Mouse (Mus musculus) limb, embryonic 12.5 days (tissue): ENCODE measurements around the gene Zic3. TPM values are rescaled to one million over a fixed set of nuclear protein-coding genes. Genes with fewer than 3 reads are reported as not detected.
A peak's percentile ranks its signal among the peaks of the same experiment; 100 is the strongest.

Experiments
- ATAC-seq: fragments of 200-750 bp; cut with Nextera tagmentation; 2 replicates; pipeline ENCODE4 v1.8.0; 2017; ENCODE audit warnings: low read depth, moderate TSS enrichment; ENCODE audit not compliant: insufficient number of reproducible peaks, insufficient read depth, low FRiP score, low TSS enrichment
- H3K27ac ChIP-seq: fragments of 300-500 bp; sonication (generic); 2 replicates; pipeline ENCODE4 v1.5.1; 2016; ENCODE audit warnings: mild to moderate bottlenecking, moderate library complexity
- H3K27me3 ChIP-seq: fragments of 300-500 bp; sonication (generic); 2 replicates; pipeline ENCODE4 v1.6.1; 2016; ENCODE audit warnings: mild to moderate bottlenecking, moderate library complexity
- H3K36me3 ChIP-seq: fragments of 300-500 bp; sonication (generic); 2 replicates; pipeline ENCODE4 v1.6.1; 2016; ENCODE audit warnings: mild to moderate bottlenecking, moderate library complexity
- H3K4me1 ChIP-seq: fragments of 300-500 bp; sonication (generic); replicated peaks from 2 replicates; pipeline ENCODE4 v1.6.1; 2016
- H3K4me2 ChIP-seq: fragments of 300-500 bp; sonication (generic); 2 replicates; pipeline ENCODE4 v1.6.1; 2016; ENCODE audit warnings: mild to moderate bottlenecking, moderate library complexity
- H3K4me3 ChIP-seq: fragments of 300-500 bp; sonication (generic); replicated peaks from 2 replicates; pipeline ENCODE4 v1.5.1; 2016; ENCODE audit warnings: mild to moderate bottlenecking
- H3K9ac ChIP-seq: fragments of 300-500 bp; sonication (generic); replicated peaks from 2 replicates; pipeline ENCODE4 v1.6.1; 2016; ENCODE audit warnings: mild to moderate bottlenecking, moderate library complexity
- H3K9me3 ChIP-seq: fragments of 300-500 bp; sonication (generic); 2 replicates; pipeline ENCODE4 v1.6.1; 2016; ENCODE audit warnings: mild to moderate bottlenecking, moderate library complexity
- WGBS: fragments of 180-500 bp; shearing (Covaris S2); methylation state at CpG from one replicate; pipeline ENCODE4 v1.1.7; 2016; 5-methylcytosine and 5-hydroxymethylcytosine counted together
- polyA plus RNA-seq: library from polyadenylated mRNA; unstranded; fragments of >200 nt; fragmentation: Nextera tagmentation; extraction: Ambion mirVana; gene quantifications from 2 replicates; pipeline ENCODE4 v1.2.1, GENCODE M21; 2016

The Zic3 gene
- polyA plus RNA-seq, 1 experiment from 2014 or later, result 10.5 TPM

DNA sequence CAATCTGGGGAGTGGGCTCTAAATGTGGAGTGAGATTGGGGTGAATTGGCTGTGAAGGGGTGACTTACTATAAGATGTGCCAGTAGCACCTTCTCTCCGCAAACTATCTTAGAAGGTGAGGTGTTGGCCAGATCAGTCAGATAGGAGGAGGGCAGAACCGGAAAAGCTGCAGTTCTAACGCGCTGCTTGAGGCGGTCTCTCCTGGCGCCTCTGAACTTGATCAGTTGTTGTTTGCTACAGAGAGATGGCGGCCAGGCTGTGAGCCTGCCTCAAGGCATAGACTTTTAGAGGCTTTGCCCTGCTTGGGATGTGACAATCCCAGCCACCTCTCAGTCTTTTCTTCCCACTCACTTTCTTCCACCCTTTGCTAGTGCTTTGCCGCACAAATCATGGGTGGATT is 6.4 kb downstream of the Zic3 start:
- ATAC-seq, result no peak
- H3K27me3 ChIP-seq, result peaks cover 73% of the 10 kb centered on the region
- no peak overlapping the region for H3K4me3 ChIP-seq
- no peaks in the 10 kb centered on the region; the same call in 1 of the 2 replicates for H3K4me1 ChIP-seq
- no peaks in the 10 kb centered on the region for H3K9me3 ChIP-seq
- no peak overlapping the region for H3K27ac ChIP-seq
- no peaks in the 10 kb centered on the region for H3K36me3 ChIP-seq
- no peak overlapping the region for H3K4me2 ChIP-seq
- H3K9ac ChIP-seq, result no peak overlapping the region
- WGBS, result 10% methylated on average over 8 of the region's 8 CpGs

GRCm38 (mm10) chrX:58030100-58030834 is 7.8 kb downstream of the Zic3 start:
- peak; percentile 84 for ATAC-seq
- WGBS, result 11% methylated on average over 48 of the region's 48 CpGs
- peaks cover 65% of the 10 kb centered on the region for H3K27me3 ChIP-seq

GRCm38 (mm10) chrX:58030835-58031670 is 8.6 kb downstream of the Zic3 start:
- Histone ChIP-seq H3K4me3 (peak overlapping the region; percentile 47), H3K27ac (peak overlapping the region; percentile 78), H3K27me3 (peaks cover 60% of the 10 kb centered on the region), H3K4me1 (no peaks in the 10 kb centered on the region; the same call in 1 of the 2 replicates), H3K9ac (peak overlapping the region; percentile 62), H3K4me2 (peak overlapping the region; percentile 63), H3K36me3 (no peaks in the 10 kb centered on the region), H3K9me3 (no peaks in the 10 kb centered on the region)
- WGBS, result 18% methylated on average over 53 of the region's 56 CpGs
- ATAC-seq, result peak; percentile 32; the same call in 1 of the 2 replicates

More at GRCm38 (mm10) chrX:58030100-58030834, 7.8 kb downstream of the Zic3 start:
- Histone ChIP-seq H3K9me3 (no peaks in the 10 kb centered on the region), H3K27ac (peak overlapping the region; percentile 78), H3K36me3 (no peaks in the 10 kb centered on the region), H3K4me1 (no peaks in the 10 kb centered on the region; the same call in 1 of the 2 replicates), H3K4me2 (peak overlapping the region; percentile 63), H3K9ac (peak overlapping the region; percentile 37; the same call in 1 of the 2 replicates), H3K4me3 (peak overlapping the region; percentile 47)

DNA sequence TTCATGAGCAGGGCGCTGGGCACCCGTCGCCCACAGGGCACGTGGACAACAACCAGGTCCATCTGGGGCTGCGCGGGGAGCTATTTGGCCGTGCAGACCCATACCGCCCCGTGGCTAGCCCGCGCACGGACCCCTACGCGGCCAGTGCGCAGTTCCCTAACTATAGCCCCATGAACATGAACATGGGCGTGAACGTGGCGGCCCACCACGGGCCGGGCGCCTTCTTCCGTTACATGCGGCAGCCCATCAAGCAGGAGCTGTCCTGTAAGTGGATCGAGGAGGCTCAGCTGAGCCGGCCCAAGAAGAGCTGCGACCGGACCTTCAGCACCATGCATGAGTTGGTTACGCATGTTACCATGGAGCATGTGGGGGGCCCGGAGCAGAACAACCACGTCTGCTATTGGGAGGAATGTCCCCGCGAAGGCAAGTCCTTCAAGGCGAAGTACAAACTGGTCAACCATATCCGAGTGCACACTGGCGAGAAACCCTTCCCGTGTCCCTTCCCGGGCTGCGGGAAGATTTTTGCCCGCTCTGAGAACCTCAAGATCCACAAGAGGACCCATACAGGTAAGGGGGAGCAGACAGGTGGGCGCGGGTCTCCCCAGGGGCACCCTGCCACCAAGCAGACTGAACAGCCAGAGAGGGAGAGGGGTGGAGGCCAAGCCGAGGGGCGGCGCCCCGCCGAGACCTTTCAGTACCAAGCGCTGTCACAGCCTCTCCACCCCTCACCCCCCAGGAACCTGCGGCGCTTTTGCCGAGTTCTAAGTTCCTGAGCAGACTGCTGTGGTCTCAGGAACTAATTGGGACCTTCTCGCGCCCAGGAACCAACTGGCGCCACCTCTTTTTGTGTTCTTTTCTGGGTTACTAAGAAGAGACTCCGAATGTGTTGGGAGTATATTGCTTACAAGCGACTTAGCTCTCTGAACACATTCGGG is 9.4 kb downstream of the Zic3 start:
- H3K9me3 ChIP-seq, result no peaks in the 10 kb centered on the region
- ATAC-seq, result no peak
- WGBS, result 21% methylated on average over 56 of the region's 56 CpGs
- H3K4me3 ChIP-seq, result peak overlapping the region; percentile 47
- H3K36me3 ChIP-seq, result no peaks in the 10 kb centered on the region
- no peaks in the 10 kb centered on the region; the same call in 1 of the 2 replicates for H3K4me1 ChIP-seq
- peak overlapping the region; percentile 63 for H3K4me2 ChIP-seq
- peaks cover 57% of the 10 kb centered on the region for H3K27me3 ChIP-seq
- H3K9ac ChIP-seq, result peak overlapping the region; percentile 62
- peak overlapping the region; percentile 78 for H3K27ac ChIP-seq

DNA sequence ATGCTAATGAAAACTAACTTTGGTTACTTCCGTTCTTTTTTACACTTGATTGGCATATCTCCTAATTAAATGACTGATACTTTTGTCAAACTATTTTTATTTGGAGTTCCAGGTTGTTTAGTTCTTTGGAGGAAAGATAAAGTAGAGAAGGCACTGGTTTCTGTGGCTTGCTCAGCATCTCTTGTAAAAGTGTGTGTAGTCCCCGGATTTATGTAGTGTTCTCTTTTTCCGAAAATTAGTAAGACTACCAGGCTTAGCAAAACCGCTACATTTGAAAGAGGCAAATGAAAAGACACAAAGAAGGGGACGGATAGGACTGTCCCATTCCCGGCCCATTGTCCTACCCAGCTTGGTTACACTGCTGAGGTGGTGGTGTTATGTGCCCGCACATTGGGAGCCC is 10.1 kb downstream of the Zic3 start:
- 16% methylated on average over 7 of the region's 7 CpGs for WGBS
- Histone ChIP-seq H3K4me2 (peak overlapping the region; percentile 63), H3K27ac (0 out of 2 replicates have a peak overlapping the region, but pooled peaks have one; percentile 29)

GRCm38 (mm10) chrX:58033521-58033920 is 11.0 kb downstream of the Zic3 start:
- H3K27me3 ChIP-seq, result peaks cover 56% of the 10 kb centered on the region
- peak overlapping the region; percentile 47 for H3K4me3 ChIP-seq

More for the DNA sequence above, 10.1 kb downstream of the Zic3 start:
- peaks cover 57% of the 10 kb centered on the region for H3K27me3 ChIP-seq
- H3K9ac ChIP-seq, result peak overlapping the region; percentile 54
- no peak for ATAC-seq
- peak overlapping the region; percentile 47 for H3K4me3 ChIP-seq
- H3K9me3 ChIP-seq, result no peaks in the 10 kb centered on the region
- H3K4me1 ChIP-seq, result no peaks in the 10 kb centered on the region; the same call in 1 of the 2 replicates
- no peaks in the 10 kb centered on the region for H3K36me3 ChIP-seq

GRCm38 (mm10) chrX:58038061-58039007 is 15.8 kb downstream of the Zic3 start:
- H3K27ac ChIP-seq, result peak overlapping the region; percentile 75
- no peaks in the 10 kb centered on the region for H3K36me3 ChIP-seq
- peak overlapping the region; percentile 55 for H3K4me2 ChIP-seq
- H3K9ac ChIP-seq, result peak overlapping the region; percentile 55
- peaks cover 15% of the 10 kb centered on the region for H3K27me3 ChIP-seq
- ATAC-seq, result peak; percentile 93
- WGBS, result 13% methylated on average over 67 of the region's 70 CpGs
- H3K4me3 ChIP-seq, result peak overlapping the region; percentile 41
- no peaks in the 10 kb centered on the region for H3K9me3 ChIP-seq
- H3K4me1 ChIP-seq, result peaks cover 2% of the 10 kb centered on the region; the same call in 1 of the 2 replicates

More at GRCm38 (mm10) chrX:58033521-58033920, 11.0 kb downstream of the Zic3 start:
- 14% methylated on average over 22 of the region's 22 CpGs for WGBS
- Histone ChIP-seq H3K36me3 (no peaks in the 10 kb centered on the region), H3K4me1 (peaks cover 2% of the 10 kb centered on the region; the same call in 1 of the 2 replicates), H3K9me3 (no peaks in the 10 kb centered on the region), H3K27ac (peak overlapping the region; percentile 41; the same call in 1 of the 2 replicates), H3K4me2 (peak overlapping the region; percentile 63), H3K9ac (peak overlapping the region; percentile 54)
- ATAC-seq, result no peak

DNA sequence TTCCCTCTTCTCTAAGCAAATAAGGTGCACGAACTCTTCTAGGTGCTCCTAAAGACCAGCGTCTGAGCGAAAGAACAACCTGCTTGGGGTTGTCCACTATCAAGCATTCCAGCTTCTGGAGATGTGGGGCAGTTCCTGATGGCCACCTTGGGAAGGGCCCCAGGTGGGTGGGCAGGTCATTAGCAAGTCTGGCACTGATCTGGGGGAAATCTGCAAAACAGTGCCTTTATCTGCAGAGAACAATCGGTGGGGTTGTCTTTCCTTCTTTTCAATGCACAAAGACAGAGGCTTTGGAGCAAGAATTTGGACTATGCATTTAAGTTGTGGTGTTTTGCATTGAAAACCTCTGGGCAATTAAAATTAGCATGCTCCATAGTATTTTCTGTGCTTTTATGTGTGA is 17.2 kb downstream of the Zic3 start:
- Histone ChIP-seq H3K27me3 (peaks cover 13% of the 10 kb centered on the region), H3K4me3 (no peak overlapping the region), H3K36me3 (no peaks in the 10 kb centered on the region), H3K4me1 (peaks cover 2% of the 10 kb centered on the region; the same call in 1 of the 2 replicates), H3K9ac (no peak overlapping the region), H3K4me2 (peak overlapping the region; percentile 55; the same call in 1 of the 2 replicates), H3K27ac (no peak overlapping the region), H3K9me3 (no peaks in the 10 kb centered on the region)
- 30% methylated on average over 4 of the region's 4 CpGs for WGBS
- ATAC-seq, result no peak

- no peak for ATAC-seq
- no peak overlapping the region for H3K9ac ChIP-seq
- no peak overlapping the region for H3K4me3 ChIP-seq
- no peak overlapping the region for H3K27ac ChIP-seq
- H3K36me3 ChIP-seq, result no peaks in the 10 kb centered on the region
- H3K4me1 ChIP-seq, result peaks cover 2% of the 10 kb centered on the region; the same call in 1 of the 2 replicates
- WGBS, result 46% methylated on average over 3 of the region's 3 CpGs
- H3K27me3 ChIP-seq, result peaks cover 13% of the 10 kb centered on the region
- no peaks in the 10 kb centered on the region for H3K9me3 ChIP-seq
- H3K4me2 ChIP-seq, result no peak overlapping the region
Observed at GRCm38 (mm10) chrX:58041865-58042264, 19.4 kb downstream of the Zic3 start.
